Mouse (Mus musculus): Measurements from ENCODE around the gene Trank1.
A peak's percentile ranks its signal among the peaks of the same experiment; 100 is the strongest.

The Trank1 gene

GRCm38 (mm10) chr9:111425113-111425512 is 113.6 kb downstream of the Trank1 start:
- no peak for DNase-seq (ENCODE audit: low spot score in 2 of 2)

GRCm38 (mm10) chr9:111425952-111426351 is 114.4 kb downstream of the Trank1 start:
- no peak for DNase-seq (ENCODE audit: low spot score in 2 of 2)

- DNase-seq (ENCODE audit: low spot score in 2 of 2), result no peak
Measured at GRCm38 (mm10) chr9:111427891-111428555, 116.5 kb downstream of the Trank1 start.

DNA sequence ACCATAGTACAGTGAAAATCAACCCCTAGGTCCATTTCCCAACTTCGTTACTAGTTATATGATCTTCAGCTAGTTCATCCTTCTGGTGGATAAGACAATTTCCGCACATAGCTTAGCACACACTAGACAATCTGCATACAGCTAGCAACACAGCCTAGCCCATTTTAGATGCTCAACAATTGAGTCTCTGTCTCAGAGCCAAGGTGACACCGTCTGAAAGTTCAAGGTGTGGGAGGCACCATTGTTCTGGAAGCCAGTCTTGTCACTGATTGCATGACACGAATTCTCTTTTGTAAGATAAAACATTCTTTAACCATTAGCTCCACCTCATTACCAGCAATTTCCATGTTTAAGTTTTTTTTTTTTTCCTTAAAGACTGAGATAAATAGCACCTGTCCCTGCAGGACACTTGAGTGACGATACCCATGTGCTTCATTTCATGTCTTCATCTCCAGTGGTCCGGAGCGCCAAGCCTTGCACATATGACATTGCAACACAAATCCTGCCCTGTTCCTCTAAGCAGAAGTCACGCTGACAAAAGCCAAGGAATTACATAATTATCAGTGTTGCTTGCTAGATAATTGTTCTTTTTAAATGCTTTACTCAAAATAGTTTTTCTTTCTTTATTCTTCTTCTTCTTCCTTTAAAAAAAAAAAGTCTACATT is 117.3 kb downstream of the Trank1 start:
- no peak for DNase-seq (ENCODE audit: low spot score in 2 of 2)

DNA sequence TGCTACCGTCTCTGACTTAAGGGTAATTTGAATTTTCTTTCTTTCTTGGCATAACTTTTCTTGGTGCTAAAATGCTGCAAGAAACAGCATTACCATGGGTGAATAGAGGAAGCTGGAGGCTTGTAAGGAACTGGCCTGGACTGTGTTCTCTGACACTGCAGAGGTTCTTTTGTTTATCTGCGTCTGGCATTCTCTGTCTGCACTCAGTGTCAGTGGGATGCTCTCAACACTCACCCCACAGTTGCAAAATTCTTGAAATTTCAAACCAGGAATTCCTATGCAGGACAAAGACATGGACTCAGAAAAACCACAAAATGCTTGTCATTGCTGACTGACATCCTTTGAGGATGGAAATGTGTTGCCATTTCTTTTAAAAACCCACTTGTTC is 117.8 kb downstream of the Trank1 start:
- DNase-seq (ENCODE audit: low spot score in 2 of 2), result no peak

DNA sequence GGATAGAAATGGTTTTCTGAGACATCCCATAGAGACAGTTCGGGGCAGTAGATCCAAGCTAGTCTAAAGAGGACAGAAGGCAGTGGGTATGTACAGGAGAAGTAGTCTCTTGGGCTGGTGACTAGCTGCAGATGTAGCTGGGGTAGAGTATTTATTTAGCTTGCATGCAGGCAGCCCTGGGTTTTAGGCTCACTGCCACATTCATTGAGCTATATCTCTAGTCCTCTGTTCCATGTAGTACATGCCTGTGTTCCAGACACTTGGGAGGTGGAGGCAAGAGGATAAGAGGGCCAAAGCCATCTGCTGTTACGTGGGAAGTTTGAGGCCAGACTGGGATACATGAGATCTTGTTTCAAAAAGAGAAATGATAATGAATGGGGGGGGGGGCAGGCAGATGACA is 123.9 kb downstream of the Trank1 start:
- no peak for DNase-seq (ENCODE audit: low spot score in 2 of 2)

DNA sequence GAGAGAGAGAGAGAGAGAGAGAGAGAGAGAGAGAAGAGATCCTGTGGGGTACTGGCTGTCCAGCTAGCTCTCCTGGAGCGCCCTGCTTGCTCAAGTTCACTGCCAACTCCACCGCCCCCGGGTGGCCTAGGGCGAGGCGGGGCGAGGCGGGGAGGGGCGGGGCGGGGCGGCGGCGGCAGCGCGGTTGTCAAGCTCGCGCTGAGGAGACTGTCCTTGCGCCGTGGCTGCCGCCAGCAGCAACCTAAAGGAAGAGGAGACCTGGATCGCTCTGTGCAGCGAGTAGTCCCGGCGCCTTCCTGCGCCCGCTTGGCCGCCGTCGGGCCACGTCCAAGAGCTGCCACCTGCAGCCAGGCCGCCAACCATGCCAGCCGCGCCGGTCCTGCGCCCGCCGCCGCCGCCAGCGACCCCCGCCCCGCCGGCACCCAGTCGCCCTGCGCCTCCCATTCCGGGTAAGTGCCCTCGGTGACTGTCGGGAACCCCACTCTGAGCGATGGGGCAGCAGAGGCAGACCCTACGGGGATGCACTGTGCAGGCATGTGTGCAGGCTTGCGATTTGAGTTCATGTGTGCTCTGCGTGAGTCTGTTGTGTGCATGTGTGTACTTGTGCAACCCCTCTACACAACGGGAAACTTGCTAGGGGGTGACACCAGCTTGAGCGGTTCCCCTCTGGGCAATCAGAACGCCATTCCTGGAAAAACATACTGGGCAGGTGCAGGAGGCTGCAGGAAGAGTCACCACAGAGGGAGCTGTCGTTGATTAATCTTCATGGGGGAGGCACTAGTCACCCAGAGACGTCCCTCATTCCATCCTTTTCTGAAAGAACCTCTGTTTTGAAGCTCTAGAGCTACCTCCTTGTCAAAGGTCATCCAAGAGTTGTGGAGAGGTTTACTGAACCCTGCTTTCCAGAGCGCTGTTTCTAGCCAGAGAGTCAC is 127.6 kb downstream of the Trank1 start, which contains the start of gene Dclk3:
Gene Dclk3 (plus strand): TSS at position 178 of the 932 bp plus-strand sequence.
- DNase-seq (ENCODE audit: low spot score in 2 of 2), result no peak

- DNase-seq (ENCODE audit: low spot score in 2 of 2), result peak in 1 of 2 experiments; percentile 40
Measured at GRCm38 (mm10) chr9:111439836-111440201, 128.3 kb downstream of the Trank1 start.

DNA sequence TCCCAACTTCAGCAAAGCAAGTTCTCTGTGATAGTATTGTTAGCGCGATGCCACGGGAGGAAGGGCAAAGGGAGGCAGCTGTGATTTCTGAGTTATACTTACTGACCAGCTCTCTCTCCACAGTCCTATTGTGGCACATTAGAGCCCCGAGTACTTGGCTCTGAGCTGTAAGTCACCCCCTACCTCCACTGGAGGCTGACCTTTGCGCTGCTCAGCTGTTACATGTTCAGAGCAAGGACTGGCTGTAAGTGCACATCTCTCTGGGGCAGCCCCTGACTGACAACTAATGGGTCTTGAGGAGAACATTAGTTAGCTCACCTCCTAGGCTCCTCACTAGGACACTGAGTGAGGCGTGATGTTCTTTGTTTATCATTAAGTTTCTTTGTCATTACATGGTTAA is 128.9 kb downstream of the Trank1 start:
- DNase-seq (ENCODE audit: low spot score in 2 of 2), result no peak

DNA sequence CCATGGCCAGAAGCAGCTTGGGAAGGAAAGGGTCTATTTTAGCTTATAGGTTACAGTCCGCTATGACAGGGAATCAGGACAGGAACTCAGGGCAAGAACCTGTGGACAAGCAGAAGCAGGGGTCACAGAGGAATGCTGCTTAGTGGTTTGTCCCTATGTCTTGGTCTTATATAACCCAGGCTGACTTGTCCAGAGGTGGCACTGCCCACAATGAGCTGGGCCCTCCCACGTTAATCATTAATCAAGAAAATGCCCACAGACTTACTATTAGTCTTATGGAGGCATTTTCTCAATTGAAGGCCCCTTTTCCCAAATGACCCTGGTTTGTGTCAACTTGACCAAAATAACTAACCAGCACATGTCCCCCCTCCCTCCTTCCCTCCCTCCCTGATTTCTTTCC is 129.6 kb downstream of the Trank1 start:
- DNase-seq (ENCODE audit: low spot score in 2 of 2), result no peak
